Mouse (Mus musculus): ENCODE data around the gene 2310011J03Rik.

DNA sequence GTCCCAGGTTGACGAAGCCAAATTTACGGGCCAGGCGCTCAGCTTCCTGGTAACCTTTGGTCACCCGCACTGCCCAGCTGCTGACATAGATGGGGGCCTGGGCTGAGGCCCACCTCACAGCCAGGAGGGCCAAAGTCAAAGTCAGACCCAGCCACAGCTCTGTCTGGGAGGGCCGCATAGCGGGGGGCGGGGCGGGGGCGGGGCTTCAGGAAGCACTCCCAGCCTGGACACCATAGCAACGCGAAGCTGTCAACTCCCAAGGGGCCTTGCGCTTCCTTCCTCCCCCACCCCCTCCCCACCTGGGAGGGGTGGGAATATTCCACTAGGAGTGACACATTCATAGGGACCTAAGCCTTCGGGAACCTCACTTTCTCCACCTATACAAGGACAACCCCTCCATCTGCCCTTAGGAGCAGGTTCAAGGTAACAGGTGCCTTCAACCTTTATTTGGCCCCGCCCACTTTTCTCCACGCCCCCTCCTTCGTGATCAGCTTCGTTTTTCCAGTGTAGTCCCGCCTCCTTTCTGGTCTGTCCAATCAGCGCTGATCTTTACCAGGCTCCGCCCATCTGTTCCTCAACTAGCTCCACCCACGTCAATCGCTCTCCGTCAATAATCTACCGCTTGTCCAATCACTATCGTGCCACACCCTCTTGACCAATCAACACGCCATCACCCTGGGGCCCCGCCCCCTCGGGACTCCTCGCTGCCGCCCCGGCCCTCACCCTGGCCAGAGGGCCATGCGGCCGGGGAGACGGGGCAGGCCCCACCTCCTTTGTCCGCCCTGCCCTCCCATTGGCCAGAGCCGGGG lies 9.1 kb upstream of the 2310011J03Rik start, which contains the start of the genes Pcsk4 and Reep6:
- TF ChIP-seq CTCF (IDR thresholded peaks at IDR 0.05; ENCODE audit: control insufficient read depth, insufficient read depth, low read length): no peak
- TF ChIP-seq POLR2A (IDR thresholded peaks at IDR 0.05; ENCODE audit: borderline replicate concordance, control insufficient read depth, low read depth, low read length): no peak

All from bone marrow, adult 2 months (tissue).